Comparison of ENCODE assay signal across 21 mouse cellular contexts in the genomic region with DNA sequence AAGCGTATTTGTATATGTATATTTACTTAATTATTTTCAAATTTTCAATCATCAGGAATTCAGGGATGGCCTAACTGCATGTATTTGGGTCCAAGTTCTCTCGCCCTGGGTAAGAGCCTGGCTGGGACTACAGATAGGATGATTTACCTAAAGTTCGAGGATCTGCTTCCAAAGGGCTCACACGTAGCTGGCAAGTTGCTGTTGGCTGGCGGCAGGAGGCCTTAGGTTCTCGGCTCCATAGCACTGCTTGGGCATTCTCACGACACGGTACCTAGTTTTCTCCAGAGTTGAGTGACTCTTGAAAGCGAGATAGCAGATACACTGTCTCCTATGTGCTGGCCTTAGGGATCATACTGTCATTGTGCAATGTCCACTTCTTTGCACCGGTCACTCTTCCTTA.
DNase-seq lines count a peak whose midpoint lies in the region; ATAC-seq lines count a peak whose summit lies in the region.
"Had no signal": no experiment of that assay in that cellular context is flagged by ENCODE, and none has a peak within 500 bp of the region (broad histone marks: within the 10 kb centered on the region; RNA-seq: fewer than 3 reads in every experiment).

No protein-coding gene starts in this region.

- peak; percentile 18 for DNase-seq in forebrain, embryonic 11.5 days (ENCODE audit: low spot score)
- DNase-seq in heart, adult 11 months = peak; percentile 72
- DNase-seq in midbrain, embryonic 11.5 days (ENCODE audit: low spot score, missing footprints) = peak; percentile 65
- DNase-seq in midbrain, embryonic 14.5 days = no peak
- DNase-seq: adrenal gland, adult 2 months; adrenal gland, adult 8-10 months; adrenal gland, postnatal 10 days; adrenal gland, postnatal 14 days; adrenal gland, postnatal 25 days; adrenal gland, postnatal 36 days; B cell, adult 2 months; cerebellum, adult 11 months; cerebellum, adult 11-12 months; cerebellum, adult 18-20 months had no signal

- no peak overlapping the region for H3K9ac ChIP-seq in forebrain, embryonic 11.5 days (ENCODE audit: low read length)
- H3K9ac ChIP-seq in forebrain, embryonic 13.5 days = no peak overlapping the region
- H3K9ac ChIP-seq in heart, embryonic 11.5 days (ENCODE audit: low read depth, low read length) = no peak overlapping the region
- no peak overlapping the region for H3K9ac ChIP-seq in midbrain, embryonic 11.5 days (ENCODE audit: low read length)
- no peak overlapping the region for H3K9ac ChIP-seq in midbrain, embryonic 14.5 days (replicated peaks; ENCODE audit: low read length)

- no peak for ATAC-seq in forebrain, embryonic 11.5 days (replicated peaks; ENCODE audit: low FRiP score)
- no peak for ATAC-seq in forebrain, embryonic 13.5 days
- ATAC-seq in heart, embryonic 11.5 days (replicated peaks; ENCODE audit: insufficient number of reproducible peaks, low FRiP score, low TSS enrichment) = no peak
- no peak for ATAC-seq in midbrain, embryonic 11.5 days (ENCODE audit: low FRiP score)
- ATAC-seq in midbrain, embryonic 14.5 days (ENCODE audit: low FRiP score, low TSS enrichment) = no peak
- ATAC-seq: activated CD4-positive, CD25-positive, alpha-beta regulatory T cell, adult 4 months; CD4-positive, CD25-positive, alpha-beta regulatory T cell, adult 4 months; Patski had no signal

- no peak overlapping the region for H3K27ac ChIP-seq in forebrain, embryonic 11.5 days (ENCODE audit: low read depth, low read length)
- no peak overlapping the region for H3K27ac ChIP-seq in forebrain, embryonic 13.5 days
- no peak overlapping the region for H3K27ac ChIP-seq in heart, embryonic 11.5 days (ENCODE audit: low read depth, low read length)
- H3K27ac ChIP-seq in midbrain, embryonic 11.5 days (ENCODE audit: low read depth, low read length) = no peak overlapping the region
- no peak overlapping the region for H3K27ac ChIP-seq in midbrain, embryonic 14.5 days (replicated peaks; ENCODE audit: low read depth, low read length)

- no peak overlapping the region for H3K4me3 ChIP-seq in forebrain, embryonic 11.5 days (ENCODE audit: low read depth, low read length)
- H3K4me3 ChIP-seq in forebrain, embryonic 13.5 days = no peak overlapping the region
- H3K4me3 ChIP-seq in heart, embryonic 11.5 days (ENCODE audit: low read depth, low read length) = no peak overlapping the region
- H3K4me3 ChIP-seq in midbrain, embryonic 11.5 days (ENCODE audit: low read depth, low read length) = no peak overlapping the region
- H3K4me3 ChIP-seq in midbrain, embryonic 14.5 days (replicated peaks; ENCODE audit: low read depth, low read length) = no peak overlapping the region

- H3K4me2 ChIP-seq in forebrain, embryonic 11.5 days (ENCODE audit: low read depth, low read length, severe bottlenecking) = no peak overlapping the region
- H3K4me2 ChIP-seq in forebrain, embryonic 13.5 days = no peak overlapping the region
- no peak overlapping the region for H3K4me2 ChIP-seq in heart, embryonic 11.5 days
- H3K4me2 ChIP-seq in midbrain, embryonic 11.5 days = no peak overlapping the region
- H3K4me2 ChIP-seq in midbrain, embryonic 14.5 days (ENCODE audit: low read length) = no peak overlapping the region

- no peaks in the 10 kb centered on the region for H3K9me3 ChIP-seq in forebrain, embryonic 11.5 days (ENCODE audit: control insufficient read depth, low read length)
- H3K9me3 ChIP-seq in forebrain, embryonic 13.5 days (replicated peaks) = no peaks in the 10 kb centered on the region
- H3K9me3 ChIP-seq in heart, embryonic 11.5 days (replicated peaks; ENCODE audit: control insufficient read depth, low read length) = no peaks in the 10 kb centered on the region
- no peaks in the 10 kb centered on the region for H3K9me3 ChIP-seq in midbrain, embryonic 11.5 days (ENCODE audit: control insufficient read depth, low read length)
- no peaks in the 10 kb centered on the region for H3K9me3 ChIP-seq in midbrain, embryonic 14.5 days (ENCODE audit: control insufficient read depth, low read length)
- H3K9me3 ChIP-seq: G1E had no signal

- H3K27me3 ChIP-seq in forebrain, embryonic 11.5 days (ENCODE audit: control insufficient read depth, insufficient read depth, low read length) = no peaks in the 10 kb centered on the region; the same call in 1 of the 2 replicates
- H3K27me3 ChIP-seq in forebrain, embryonic 13.5 days = no peaks in the 10 kb centered on the region
- H3K27me3 ChIP-seq in heart, embryonic 11.5 days (ENCODE audit: control insufficient read depth, insufficient read depth, low read length) = no peaks in the 10 kb centered on the region
- no peaks in the 10 kb centered on the region for H3K27me3 ChIP-seq in midbrain, embryonic 11.5 days (ENCODE audit: control insufficient read depth, insufficient read depth, low read length)
- H3K27me3 ChIP-seq in midbrain, embryonic 14.5 days (ENCODE audit: control insufficient read depth, insufficient read depth, low read length) = no peaks in the 10 kb centered on the region
- H3K27me3 ChIP-seq: CH12.LX, Patski had no signal

- 85% methylated on average over 10 of the region's 10 CpGs for WGBS in forebrain, embryonic 11.5 days
- 86% methylated on average over 10 of the region's 10 CpGs for WGBS in forebrain, embryonic 13.5 days
- WGBS in heart, embryonic 11.5 days (ENCODE audit: insufficient replicate concordance) = 71% methylated on average over 10 of the region's 10 CpGs
- 85% methylated on average over 10 of the region's 10 CpGs for WGBS in midbrain, embryonic 11.5 days
- WGBS in midbrain, embryonic 14.5 days = 88% methylated on average over 10 of the region's 10 CpGs

- no peaks in the 10 kb centered on the region for H3K36me3 ChIP-seq in forebrain, embryonic 11.5 days (ENCODE audit: control insufficient read depth, insufficient read depth, low read length)
- H3K36me3 ChIP-seq in forebrain, embryonic 13.5 days (ENCODE audit: poor library complexity, severe bottlenecking) = no peaks in the 10 kb centered on the region
- no peaks in the 10 kb centered on the region for H3K36me3 ChIP-seq in heart, embryonic 11.5 days (ENCODE audit: control insufficient read depth, insufficient read depth, low read length)
- no peaks in the 10 kb centered on the region for H3K36me3 ChIP-seq in midbrain, embryonic 11.5 days (ENCODE audit: control insufficient read depth, insufficient read depth, low read length)
- H3K36me3 ChIP-seq in midbrain, embryonic 14.5 days (ENCODE audit: control insufficient read depth, insufficient read depth, low read length) = no peaks in the 10 kb centered on the region
- H3K36me3 ChIP-seq: G1E had no signal

- H3K4me1 ChIP-seq in forebrain, embryonic 11.5 days (replicated peaks; ENCODE audit: control insufficient read depth, insufficient read depth, low read length) = peaks cover 9% of the 10 kb centered on the region
- H3K4me1 ChIP-seq in forebrain, embryonic 13.5 days = peaks cover 12% of the 10 kb centered on the region
- H3K4me1 ChIP-seq in heart, embryonic 11.5 days (ENCODE audit: control insufficient read depth, insufficient read depth, low read length) = peaks cover 14% of the 10 kb centered on the region
- H3K4me1 ChIP-seq in midbrain, embryonic 11.5 days (ENCODE audit: control insufficient read depth, insufficient read depth, low read length) = 0 out of 2 replicates have a peak, but pooled peaks cover 7% of the 10 kb centered on the region
- peaks cover 6% of the 10 kb centered on the region for H3K4me1 ChIP-seq in midbrain, embryonic 14.5 days (ENCODE audit: control insufficient read depth, insufficient read depth, low read length)
